Mouse (Mus musculus): ENCODE measurements around the gene Nt5dc1.

- TF ChIP-seq CTCF (conservative IDR thresholded peaks at IDR 0.05; ENCODE audit: low read length) (peak; percentile 95), POU5F1 (IDR thresholded peaks at IDR 0.05; ENCODE audit: borderline replicate concordance, low read length) (no peak), NANOG (IDR thresholded peaks at IDR 0.05; ENCODE audit: borderline replicate concordance, low read length) (no peak)
Measured at GRCm38 (mm10) chr10:34326701-34327100, 91.7 kb downstream of the Nt5dc1 start.
